8 mouse cellular contexts compared by ENCODE assay signal in the genomic region with DNA sequence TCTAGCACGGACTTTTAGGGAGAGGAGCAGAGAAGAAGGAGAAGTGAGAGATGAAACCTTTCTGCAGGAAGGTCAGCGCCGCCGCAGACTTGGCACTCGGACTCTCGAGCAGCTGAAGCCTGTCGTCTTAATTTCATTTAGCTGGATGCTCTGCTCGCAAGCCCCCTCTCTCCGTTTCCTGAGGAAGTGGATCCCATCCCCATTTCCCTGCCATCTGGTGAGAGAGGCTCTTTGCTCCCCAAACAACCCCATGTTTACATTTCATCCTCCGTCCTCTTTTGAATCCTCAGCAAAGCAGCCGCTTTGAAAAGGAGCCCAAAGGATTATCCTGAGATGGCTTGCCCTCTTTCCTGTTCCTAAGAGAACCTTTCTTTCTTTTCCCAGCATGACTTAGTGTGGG. TPM values are rescaled to one million over a fixed set of nuclear protein-coding genes. Genes with fewer than 3 reads are reported as not detected.
DNase-seq lines count a peak whose midpoint lies in the region; ATAC-seq and TF ChIP-seq lines count a peak whose summit lies in the region.
"Had no signal": no experiment of that assay in that cellular context is flagged by ENCODE, and none has a peak within 500 bp of the region (broad histone marks: within the 10 kb centered on the region; RNA-seq: fewer than 3 reads in every experiment).

No protein-coding gene starts in this region.

- no peaks in the 10 kb centered on the region for H3K36me3 ChIP-seq in lung, embryonic 14.5 days (ENCODE audit: insufficient read depth)
- H3K36me3 ChIP-seq in heart, embryonic 13.5 days, result peaks cover 3% of the 10 kb centered on the region
- H3K36me3 ChIP-seq in liver, embryonic 14.5 days (replicated peaks; ENCODE audit: control insufficient read depth, insufficient read depth, low read depth), result no peaks in the 10 kb centered on the region
- 0 out of 2 replicates have a peak, but pooled peaks cover 2% of the 10 kb centered on the region for H3K36me3 ChIP-seq in stomach, embryonic 16.5 days (ENCODE audit: control insufficient read depth, insufficient read depth, low read length)

- TF ChIP-seq EP300 in liver, embryonic 14.5 days (IDR thresholded peaks at IDR 0.05; ENCODE audit: low read depth), result no peak

- 5% methylated on average over 11 of the region's 11 CpGs for WGBS in lung, embryonic 14.5 days
- 31% methylated on average over 11 of the region's 11 CpGs for WGBS in heart, embryonic 13.5 days
- WGBS in liver, embryonic 14.5 days (ENCODE audit: insufficient replicate concordance), result 8% methylated on average over 11 of the region's 11 CpGs
- WGBS in stomach, embryonic 16.5 days, result 12% methylated on average over 11 of the region's 11 CpGs

- intact Hi-C loops in left cerebral cortex, postnatal 25 days (cut with DNase I), result no loop called here

- peak; percentile 30; the same call in 1 of the 2 replicates for TF ChIP-seq CTCF in lung, embryonic 14.5 days (IDR thresholded peaks at IDR 0.05; ENCODE audit: low read depth)
- TF ChIP-seq CTCF in liver, embryonic 14.5 days (IDR thresholded peaks at IDR 0.05; ENCODE audit: low read depth), result no peak

- DNase-seq in lung, embryonic 14.5 days, result peak; percentile 88
- no peak for DNase-seq in lung, postnatal 14 days
- no peak for DNase-seq in liver, embryonic 14.5 days (ENCODE audit: low read depth in 3 of 3, low spot score in 3 of 3)
- DNase-seq in urinary bladder, postnatal 14 days (ENCODE audit: low spot score), result no peak
- no peak for DNase-seq in left cerebral cortex, postnatal 25 days (ENCODE audit: low spot score in 2 of 2)

- no peaks in the 10 kb centered on the region for H3K9me3 ChIP-seq in lung, embryonic 14.5 days (ENCODE audit: low read depth, low read length)
- H3K9me3 ChIP-seq in heart, embryonic 13.5 days, result peaks cover 2% of the 10 kb centered on the region; the same call in 1 of the 2 replicates
- H3K9me3 ChIP-seq in liver, embryonic 14.5 days (ENCODE audit: control insufficient read depth, low read length), result no peaks in the 10 kb centered on the region
- no peaks in the 10 kb centered on the region for H3K9me3 ChIP-seq in stomach, embryonic 16.5 days (replicated peaks; ENCODE audit: control insufficient read depth, low read length)

- ATAC-seq in lung, embryonic 14.5 days (ENCODE audit: insufficient read depth), result peak; percentile 78
- no peak for ATAC-seq in heart, embryonic 13.5 days (ENCODE audit: extremely low read depth, insufficient number of reproducible peaks, low FRiP score, low TSS enrichment)
- no peak for ATAC-seq in liver, embryonic 14.5 days (ENCODE audit: insufficient read depth)
- peak; percentile 40; the same call in 1 of the 2 replicates for ATAC-seq in stomach, embryonic 16.5 days (ENCODE audit: insufficient read depth, low FRiP score)

- no peaks in the 10 kb centered on the region for H3K27me3 ChIP-seq in lung, embryonic 14.5 days (ENCODE audit: insufficient read depth, low read length)
- no peaks in the 10 kb centered on the region for H3K27me3 ChIP-seq in heart, embryonic 13.5 days (replicated peaks)
- no peaks in the 10 kb centered on the region for H3K27me3 ChIP-seq in liver, embryonic 14.5 days (ENCODE audit: control insufficient read depth, insufficient read depth, low read length)
- H3K27me3 ChIP-seq in stomach, embryonic 16.5 days (ENCODE audit: control insufficient read depth, insufficient read depth, low read length), result no peaks in the 10 kb centered on the region

- H3K4me3 ChIP-seq in lung, embryonic 14.5 days (ENCODE audit: low read depth, low read length), result no peak overlapping the region
- H3K4me3 ChIP-seq in heart, embryonic 13.5 days, result peak overlapping the region; percentile 16
- no peak overlapping the region for H3K4me3 ChIP-seq in liver, embryonic 14.5 days (ENCODE audit: insufficient read depth in 1 of 2, low read depth in 2 of 2, low read length in 2 of 2)
- peak overlapping the region; percentile 14; the same call in 1 of the 2 replicates for H3K4me3 ChIP-seq in stomach, embryonic 16.5 days (replicated peaks; ENCODE audit: low read length)
- H3K4me3 ChIP-seq: myocyte had no signal

- H3K4me2 ChIP-seq in lung, embryonic 14.5 days, result peak overlapping the region; percentile 39
- peak overlapping the region; percentile 39 for H3K4me2 ChIP-seq in heart, embryonic 13.5 days
- peak overlapping the region; percentile 31 for H3K4me2 ChIP-seq in liver, embryonic 14.5 days (ENCODE audit: low read depth)
- peak overlapping the region; percentile 30 for H3K4me2 ChIP-seq in stomach, embryonic 16.5 days (ENCODE audit: low read depth, low read length)

- H3K27ac ChIP-seq in lung, embryonic 14.5 days (ENCODE audit: low read depth), result peak overlapping the region; percentile 69
- H3K27ac ChIP-seq in heart, embryonic 13.5 days (replicated peaks), result 0 out of 2 replicates have a peak overlapping the region, but pooled peaks have one; percentile 2
- no peak overlapping the region for H3K27ac ChIP-seq in liver, embryonic 14.5 days
- peak overlapping the region; percentile 3; the same call in 1 of the 2 replicates for H3K27ac ChIP-seq in stomach, embryonic 16.5 days (ENCODE audit: low read length)

- H3K9ac ChIP-seq in lung, embryonic 14.5 days, result no peak overlapping the region
- 0 out of 2 replicates have a peak overlapping the region, but pooled peaks have one; percentile 20 for H3K9ac ChIP-seq in heart, embryonic 13.5 days
- no peak overlapping the region for H3K9ac ChIP-seq in liver, embryonic 14.5 days (replicated peaks)
- H3K9ac ChIP-seq in stomach, embryonic 16.5 days (ENCODE audit: low read length), result peak overlapping the region; percentile 2; the same call in 1 of the 2 replicates

- peaks cover 31% of the 10 kb centered on the region for H3K4me1 ChIP-seq in lung, embryonic 14.5 days (ENCODE audit: insufficient read depth)
- peaks cover 20% of the 10 kb centered on the region for H3K4me1 ChIP-seq in heart, embryonic 13.5 days
- H3K4me1 ChIP-seq in liver, embryonic 14.5 days (replicated peaks; ENCODE audit: control insufficient read depth in 2 of 2, insufficient read depth in 2 of 2, low read length in 1 of 2), result peaks cover 0 to 17% of the 10 kb centered on the region in 2 experiments; a peak in 2 of 4 replicates
- H3K4me1 ChIP-seq in stomach, embryonic 16.5 days (ENCODE audit: control insufficient read depth, insufficient read depth, low read length), result peaks cover 17% of the 10 kb centered on the region

RNA-seq across cellular contexts. Expression of gene Kitl, which starts 16.2 kb away (rescaled TPM):
- 57.5 and 60.4 TPM in 2 replicates for polyA plus RNA-seq in lung, embryonic 14.5 days (2014; fragmentation: Nextera tagmentation; extraction: Ambion mirVana)
- 11.4 and 11.7 TPM in 2 replicates for polyA plus RNA-seq in heart, embryonic 13.5 days (2015; fragmentation: Nextera tagmentation; extraction: Ambion mirVana)
- polyA plus RNA-seq in liver, embryonic 14.5 days (2012; rRNA removed), result 3.2 and 4.2 TPM in 2 replicates
- 9.7 and 11.4 TPM in 2 replicates for polyA plus RNA-seq in liver, embryonic 14.5 days (2014; fragmentation: Nextera tagmentation; extraction: Ambion mirVana)
- polyA plus RNA-seq in stomach, embryonic 16.5 days (2015; fragmentation: Nextera tagmentation; extraction: Ambion mirVana), result 35.9 and 36.8 TPM in 2 replicates
- total RNA-seq in left cerebral cortex, postnatal 25 days (2021), result 10 to 100 TPM; 58.1 to 59.1 TPM

Comparison
In these comparisons a context has a peak if more than half of its experiments do, and no peak if none do; other contexts are left out.
1. ATAC-seq: peak in lung, embryonic 14.5 days (single experiment) and stomach, embryonic 16.5 days (single experiment); none in heart, embryonic 13.5 days (single experiment) and liver, embryonic 14.5 days (single experiment).
2. H3K4me3 ChIP-seq: peak in heart, embryonic 13.5 days (single experiment) and stomach, embryonic 16.5 days (single experiment); none in lung, embryonic 14.5 days (single experiment) and liver, embryonic 14.5 days (0 of 2).
3. H3K9ac ChIP-seq: peak in heart, embryonic 13.5 days (single experiment) and stomach, embryonic 16.5 days (single experiment); none in lung, embryonic 14.5 days (single experiment) and liver, embryonic 14.5 days (single experiment).
4. Peak in every context shown above with its lines, with median percentiles within 50 percentile points of each other: H3K4me2 ChIP-seq.